Mouse (Mus musculus): ENCODE data around the gene Lpcat2. TPM values are rescaled to one million over a fixed set of nuclear protein-coding genes. Genes with fewer than 3 reads are reported as not detected.

Lpcat2 gene
- polyA plus RNA-seq, 1 experiment from 2014 or later, result 4.8 TPM

- Histone ChIP-seq H3K4me1 (ENCODE audit: control insufficient read depth, insufficient read depth, low read length) (no peaks in the 10 kb centered on the region), H3K9ac (replicated peaks; ENCODE audit: low read length) (no peak overlapping the region), H3K4me2 (ENCODE audit: low read depth, low read length) (no peak overlapping the region), H3K36me3 (replicated peaks; ENCODE audit: control insufficient read depth, insufficient read depth, low read depth, low read length) (no peaks in the 10 kb centered on the region), H3K9me3 (replicated peaks; ENCODE audit: control insufficient read depth, low read length) (no peaks in the 10 kb centered on the region), H3K27ac (replicated peaks; ENCODE audit: low read depth, low read length) (no peak overlapping the region), H3K27me3 (ENCODE audit: control insufficient read depth, insufficient read depth, low read length) (no peaks in the 10 kb centered on the region), H3K4me3 (ENCODE audit: low read depth, low read length) (no peak overlapping the region)
- no peak for ATAC-seq (replicated peaks; ENCODE audit: insufficient number of reproducible peaks, low FRiP score, low TSS enrichment, low read depth)
- no peak for DNase-seq (ENCODE audit: low spot score)
- WGBS, result 73% methylated on average over 2 of the region's 2 CpGs
Measured at GRCm38 (mm10) chr8:92902981-92903380, 47.8 kb downstream of the Lpcat2 start.

GRCm38 (mm10) chr8:92903488-92904135 lies 48.5 kb downstream of the Lpcat2 start:
- Histone ChIP-seq H3K36me3 (replicated peaks; ENCODE audit: control insufficient read depth, insufficient read depth, low read depth, low read length) (no peaks in the 10 kb centered on the region), H3K27me3 (ENCODE audit: control insufficient read depth, insufficient read depth, low read length) (no peaks in the 10 kb centered on the region), H3K9me3 (replicated peaks; ENCODE audit: control insufficient read depth, low read length) (no peaks in the 10 kb centered on the region), H3K4me2 (ENCODE audit: low read depth, low read length) (no peak overlapping the region), H3K9ac (replicated peaks; ENCODE audit: low read length) (no peak overlapping the region), H3K4me1 (ENCODE audit: control insufficient read depth, insufficient read depth, low read length) (no peaks in the 10 kb centered on the region), H3K27ac (replicated peaks; ENCODE audit: low read depth, low read length) (no peak overlapping the region), H3K4me3 (ENCODE audit: low read depth, low read length) (no peak overlapping the region)
- ATAC-seq (replicated peaks; ENCODE audit: insufficient number of reproducible peaks, low FRiP score, low TSS enrichment, low read depth) (no peak), DNase-seq (ENCODE audit: low spot score) (no peak)
- 89% methylated on average over 11 of the region's 11 CpGs for WGBS

GRCm38 (mm10) chr8:92906553-92906952 lies 51.4 kb downstream of the Lpcat2 start:
- Histone ChIP-seq H3K27ac (replicated peaks; ENCODE audit: low read depth, low read length) (no peak overlapping the region), H3K4me2 (ENCODE audit: low read depth, low read length) (no peak overlapping the region)

GRCm38 (mm10) chr8:92908448-92908847 lies 53.3 kb downstream of the Lpcat2 start:
- ATAC-seq (replicated peaks; ENCODE audit: insufficient number of reproducible peaks, low FRiP score, low TSS enrichment, low read depth), result no peak
- Histone ChIP-seq H3K4me3 (ENCODE audit: low read depth, low read length) (no peak overlapping the region), H3K36me3 (replicated peaks; ENCODE audit: control insufficient read depth, insufficient read depth, low read depth, low read length) (no peaks in the 10 kb centered on the region), H3K27me3 (ENCODE audit: control insufficient read depth, insufficient read depth, low read length) (no peaks in the 10 kb centered on the region), H3K27ac (replicated peaks; ENCODE audit: low read depth, low read length) (no peak overlapping the region), H3K4me1 (ENCODE audit: control insufficient read depth, insufficient read depth, low read length) (no peaks in the 10 kb centered on the region), H3K9ac (replicated peaks; ENCODE audit: low read length) (no peak overlapping the region), H3K4me2 (ENCODE audit: low read depth, low read length) (no peak overlapping the region), H3K9me3 (replicated peaks; ENCODE audit: control insufficient read depth, low read length) (no peaks in the 10 kb centered on the region)
- DNase-seq (ENCODE audit: low spot score), result no peak
- 80% methylated on average over 2 of the region's 2 CpGs for WGBS

More at GRCm38 (mm10) chr8:92906553-92906952, 51.4 kb downstream of the Lpcat2 start:
- WGBS, result 92% methylated on average over 9 of the region's 9 CpGs
- Histone ChIP-seq H3K4me3 (ENCODE audit: low read depth, low read length) (no peak overlapping the region), H3K9ac (replicated peaks; ENCODE audit: low read length) (no peak overlapping the region), H3K9me3 (replicated peaks; ENCODE audit: control insufficient read depth, low read length) (no peaks in the 10 kb centered on the region), H3K27me3 (ENCODE audit: control insufficient read depth, insufficient read depth, low read length) (no peaks in the 10 kb centered on the region), H3K4me1 (ENCODE audit: control insufficient read depth, insufficient read depth, low read length) (no peaks in the 10 kb centered on the region), H3K36me3 (replicated peaks; ENCODE audit: control insufficient read depth, insufficient read depth, low read depth, low read length) (no peaks in the 10 kb centered on the region)
- no peak for ATAC-seq (replicated peaks; ENCODE audit: insufficient number of reproducible peaks, low FRiP score, low TSS enrichment, low read depth)
- DNase-seq (ENCODE audit: low spot score), result no peak

- Histone ChIP-seq H3K9ac (replicated peaks; ENCODE audit: low read length) (no peak overlapping the region), H3K27me3 (ENCODE audit: control insufficient read depth, insufficient read depth, low read length) (no peaks in the 10 kb centered on the region), H3K36me3 (replicated peaks; ENCODE audit: control insufficient read depth, insufficient read depth, low read depth, low read length) (no peaks in the 10 kb centered on the region), H3K4me3 (ENCODE audit: low read depth, low read length) (no peak overlapping the region), H3K27ac (replicated peaks; ENCODE audit: low read depth, low read length) (no peak overlapping the region), H3K4me2 (ENCODE audit: low read depth, low read length) (no peak overlapping the region), H3K4me1 (ENCODE audit: control insufficient read depth, insufficient read depth, low read length) (no peaks in the 10 kb centered on the region), H3K9me3 (replicated peaks; ENCODE audit: control insufficient read depth, low read length) (no peaks in the 10 kb centered on the region)
- no peak for DNase-seq (ENCODE audit: low spot score)
- WGBS, result 80% methylated on average over 3 of the region's 3 CpGs
- no peak for ATAC-seq (replicated peaks; ENCODE audit: insufficient number of reproducible peaks, low FRiP score, low TSS enrichment, low read depth)
Measured at GRCm38 (mm10) chr8:92911477-92911876, 56.3 kb downstream of the Lpcat2 start.

- 80% methylated on average over 7 of the region's 7 CpGs for WGBS
- H3K9me3 ChIP-seq (replicated peaks; ENCODE audit: control insufficient read depth, low read length), result no peaks in the 10 kb centered on the region
- no peaks in the 10 kb centered on the region for H3K27me3 ChIP-seq (ENCODE audit: control insufficient read depth, insufficient read depth, low read length)
- H3K36me3 ChIP-seq (replicated peaks; ENCODE audit: control insufficient read depth, insufficient read depth, low read depth, low read length), result no peaks in the 10 kb centered on the region
- no peak overlapping the region for H3K9ac ChIP-seq (replicated peaks; ENCODE audit: low read length)
- no peak for DNase-seq (ENCODE audit: low spot score)
- H3K4me1 ChIP-seq (ENCODE audit: control insufficient read depth, insufficient read depth, low read length), result no peaks in the 10 kb centered on the region
- no peak for ATAC-seq (replicated peaks; ENCODE audit: insufficient number of reproducible peaks, low FRiP score, low TSS enrichment, low read depth)
- no peak overlapping the region for H3K4me3 ChIP-seq (ENCODE audit: low read depth, low read length)
- no peak overlapping the region for H3K4me2 ChIP-seq (ENCODE audit: low read depth, low read length)
- H3K27ac ChIP-seq (replicated peaks; ENCODE audit: low read depth, low read length), result no peak overlapping the region
Measured at GRCm38 (mm10) chr8:92913396-92913795, 58.3 kb downstream of the Lpcat2 start.

- H3K4me2 ChIP-seq (ENCODE audit: low read depth, low read length), result no peak overlapping the region
- no peak overlapping the region for H3K27ac ChIP-seq (replicated peaks; ENCODE audit: low read depth, low read length)
- H3K4me3 ChIP-seq (ENCODE audit: low read depth, low read length), result no peak overlapping the region
- no peaks in the 10 kb centered on the region for H3K27me3 ChIP-seq (ENCODE audit: control insufficient read depth, insufficient read depth, low read length)
- ATAC-seq (replicated peaks; ENCODE audit: insufficient number of reproducible peaks, low FRiP score, low TSS enrichment, low read depth) (no peak), DNase-seq (ENCODE audit: low spot score) (no peak)
- H3K36me3 ChIP-seq (replicated peaks; ENCODE audit: control insufficient read depth, insufficient read depth, low read depth, low read length), result no peaks in the 10 kb centered on the region
- 86% methylated on average over 3 of the region's 3 CpGs for WGBS
- H3K4me1 ChIP-seq (ENCODE audit: control insufficient read depth, insufficient read depth, low read length), result no peaks in the 10 kb centered on the region
- H3K9ac ChIP-seq (replicated peaks; ENCODE audit: low read length), result no peak overlapping the region
- H3K9me3 ChIP-seq (replicated peaks; ENCODE audit: control insufficient read depth, low read length), result no peaks in the 10 kb centered on the region
Measured at GRCm38 (mm10) chr8:92916082-92916481, 60.9 kb downstream of the Lpcat2 start.

GRCm38 (mm10) chr8:92921768-92922167 lies 66.6 kb downstream of the Lpcat2 start:
- Histone ChIP-seq H3K4me3 (ENCODE audit: low read depth, low read length) (no peak overlapping the region), H3K27me3 (ENCODE audit: control insufficient read depth, insufficient read depth, low read length) (no peaks in the 10 kb centered on the region), H3K27ac (replicated peaks; ENCODE audit: low read depth, low read length) (no peak overlapping the region), H3K36me3 (replicated peaks; ENCODE audit: control insufficient read depth, insufficient read depth, low read depth, low read length) (no peaks in the 10 kb centered on the region), H3K4me1 (ENCODE audit: control insufficient read depth, insufficient read depth, low read length) (no peaks in the 10 kb centered on the region), H3K9ac (replicated peaks; ENCODE audit: low read length) (no peak overlapping the region), H3K9me3 (replicated peaks; ENCODE audit: control insufficient read depth, low read length) (no peaks in the 10 kb centered on the region), H3K4me2 (ENCODE audit: low read depth, low read length) (no peak overlapping the region)
- DNase-seq (ENCODE audit: low spot score), result no peak
- WGBS, result 84% methylated on average over 3 of the region's 3 CpGs
- no peak for ATAC-seq (replicated peaks; ENCODE audit: insufficient number of reproducible peaks, low FRiP score, low TSS enrichment, low read depth)

Measured in embryonic facial prominence, embryonic 11.5 days (tissue).